Mouse (Mus musculus): ENCODE results near the gene Rreb1.

- TF ChIP-seq POU5F1 (IDR thresholded peaks at IDR 0.05; ENCODE audit: borderline replicate concordance, low read length) (no peak; the same call in 1 of the 2 replicates), CTCF (conservative IDR thresholded peaks at IDR 0.05; ENCODE audit: low read length) (no peak)
Observed at GRCm38 (mm10) chr13:37837372-37837771, 59.2 kb downstream of the Rreb1 start.

Data from E14TG2a.4 (cell line).